Mouse (Mus musculus): ENCODE measurements around the gene Wnk4.
"Not testable (repeated sequence)": the region's sequence is repeated elsewhere in the genome, so short reads cannot be mapped to it uniquely, and the experiment has no call there.

Gene Wnk4

DNA sequence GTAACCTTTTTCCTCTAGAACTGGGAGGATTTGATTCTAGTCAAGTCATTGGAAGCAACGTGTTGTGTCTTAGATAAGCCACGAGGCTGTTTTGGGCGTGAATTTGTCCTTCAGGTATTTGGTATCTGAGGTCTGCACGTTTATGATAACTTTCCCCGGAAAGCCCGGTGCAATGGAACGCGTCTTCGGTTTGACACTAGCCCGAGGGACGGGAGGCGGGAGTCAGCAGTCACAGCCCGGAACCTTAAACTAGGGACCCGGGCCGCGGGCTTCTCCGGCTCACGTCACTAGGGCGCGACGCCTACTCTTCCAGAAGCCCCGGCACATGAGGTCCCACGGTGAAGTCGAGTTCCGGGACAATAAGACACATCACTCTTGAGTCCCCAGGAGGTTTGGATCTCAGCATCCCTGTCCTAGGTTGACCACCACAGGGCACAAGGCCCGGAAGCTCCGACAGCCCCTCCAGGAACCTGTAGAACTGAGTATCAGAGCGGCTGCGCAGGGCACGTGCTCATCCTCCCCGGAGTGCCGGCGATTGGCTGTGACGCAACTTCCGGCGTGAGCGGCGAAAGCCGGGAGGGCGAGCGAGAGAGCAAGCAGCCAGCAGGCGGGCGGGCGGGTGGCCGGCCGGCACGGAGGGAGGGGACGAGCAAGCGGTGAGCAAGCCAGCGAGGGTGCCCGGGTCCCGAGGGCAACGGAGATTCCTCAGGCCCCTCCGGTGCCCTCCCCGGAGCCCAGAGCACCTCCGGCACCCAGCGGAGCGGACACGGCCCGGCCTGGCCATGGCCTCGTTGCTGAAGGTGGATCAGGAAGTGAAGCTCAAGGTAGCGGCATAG, 55.5 kb downstream of the Wnk4 start, which contains the start of gene Psme3:
Gene Psme3 (plus strand): TSS at position 549 of the 836 bp plus-strand sequence.
- peak; percentile 87 for DNase-seq (ENCODE audit: low read depth, low spot score)

DNA sequence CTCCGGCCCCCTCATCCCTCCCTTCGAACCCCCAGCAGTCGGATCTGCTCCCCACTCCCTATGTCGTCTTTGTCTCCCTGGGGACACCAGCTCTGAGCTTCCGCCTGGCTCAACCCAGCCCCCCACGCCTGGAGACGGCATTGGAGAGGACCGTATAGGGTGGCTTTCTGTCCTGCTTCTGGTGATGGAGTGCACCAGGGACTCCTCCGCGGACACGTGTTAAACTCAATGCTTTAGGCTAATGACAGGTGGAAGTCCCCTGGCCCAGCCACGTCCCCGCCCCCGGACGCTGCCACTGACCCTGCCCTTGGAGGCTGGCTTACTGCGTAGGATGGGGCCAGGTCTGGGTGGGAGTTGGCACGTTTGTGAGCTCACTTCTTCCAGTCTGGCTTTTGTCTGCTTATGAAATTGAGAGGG, 56.1 kb downstream of the Wnk4 start:
- DNase-seq (ENCODE audit: low read depth, low spot score): no peak

DNA sequence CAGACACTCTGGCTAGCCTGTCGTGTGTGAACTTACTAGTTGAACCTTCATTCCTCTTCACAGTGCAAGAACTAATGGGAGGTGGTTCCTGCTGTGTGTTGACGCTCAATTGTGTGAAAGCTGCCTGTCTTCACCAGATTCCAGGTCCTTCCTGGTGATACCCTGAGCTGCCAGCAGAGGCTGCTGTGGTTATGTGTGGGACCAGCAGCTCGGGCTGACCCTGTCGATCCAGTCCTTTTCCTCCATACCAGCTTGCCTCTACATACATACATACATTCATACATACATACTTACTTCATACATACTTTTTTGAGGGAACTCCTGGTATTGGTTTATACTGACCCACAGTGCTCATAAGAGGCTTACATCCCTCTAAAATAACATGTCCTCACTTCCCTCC, 63.2 kb downstream of the Wnk4 start:
- peak; percentile 45 for DNase-seq (ENCODE audit: low read depth, low spot score)

DNA sequence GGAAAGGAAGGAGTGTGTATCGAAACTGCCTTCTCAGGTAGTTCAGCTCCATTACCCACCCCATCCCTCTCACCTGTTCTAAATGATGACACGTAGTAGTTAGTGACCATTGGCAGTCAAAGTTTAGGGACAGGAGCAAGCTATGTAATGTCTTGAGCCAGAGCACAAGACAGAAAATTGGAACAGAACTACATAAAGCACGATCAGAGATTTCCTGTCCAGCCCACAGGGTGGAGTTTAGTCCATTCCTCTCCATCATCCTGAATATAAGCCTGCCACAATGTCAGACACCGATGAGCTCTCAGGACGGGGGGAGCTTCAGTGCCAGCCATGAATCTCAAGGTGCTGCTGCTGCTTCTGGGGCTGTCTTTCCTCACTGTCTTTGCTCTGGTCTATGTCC, 64.4 kb downstream of the Wnk4 start, which contains the start of gene Aoc2:
Gene Aoc2 (plus strand): TSS at position 301 of the 400 bp plus-strand sequence.
- no peak for DNase-seq (ENCODE audit: low read depth, low spot score)

DNA sequence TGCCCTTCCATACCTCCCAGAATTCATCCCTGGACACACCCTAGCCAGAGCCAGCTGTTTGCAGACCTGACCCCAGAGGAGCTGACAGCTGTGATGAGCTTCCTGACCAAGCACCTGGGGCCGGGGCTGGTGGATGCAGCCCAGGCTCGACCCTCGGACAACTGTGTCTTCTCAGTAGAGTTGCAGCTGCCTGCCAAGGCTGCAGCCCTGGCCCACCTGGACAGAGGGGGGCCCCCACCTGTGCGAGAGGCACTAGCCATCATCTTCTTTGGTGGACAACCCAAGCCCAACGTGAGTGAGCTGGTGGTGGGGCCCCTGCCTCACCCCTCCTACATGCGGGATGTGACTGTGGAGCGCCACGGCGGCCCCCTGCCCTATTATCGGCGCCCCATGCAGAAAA, 64.8 kb downstream of the Wnk4 start:
- not testable (repeated sequence) for DNase-seq (ENCODE audit: low read depth, low spot score)

DNA sequence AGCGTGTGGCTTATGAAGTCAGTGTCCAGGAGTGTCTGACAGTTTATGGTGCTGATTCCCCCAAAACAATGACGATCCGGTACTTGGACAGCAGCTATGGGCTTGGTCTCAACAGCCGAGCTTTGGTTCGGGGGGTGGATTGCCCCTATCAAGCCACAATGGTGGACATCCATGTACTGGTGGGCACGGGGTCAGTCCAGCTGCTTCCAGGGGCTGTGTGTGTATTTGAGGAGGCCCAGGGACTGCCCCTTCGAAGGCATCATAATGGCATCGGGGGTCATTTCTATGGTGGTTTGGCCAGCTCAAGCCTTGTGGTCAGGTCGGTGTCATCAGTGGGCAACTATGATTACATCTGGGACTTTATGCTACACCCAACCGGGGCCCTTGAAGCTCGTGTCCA, 65.8 kb downstream of the Wnk4 start:
- DNase-seq (ENCODE audit: low read depth, low spot score): no peak
